Mouse (Mus musculus) common myeloid progenitor, adult 5-6 weeks (primary cell): ENCODE measurements at regions not wholly inside any gene's neighbourhood (a gene's known extent, or its start where the extent isn't known, plus 50 kb on each side); places are given as distances from the start of the nearest gene placed in this dataset.

ENCODE experiments used
- ATAC-seq: replicated peaks from 2 replicates; pipeline ENCODE4 v1.8.0; 2016; ENCODE audit warnings: low read depth, mild to moderate bottlenecking, moderate TSS enrichment, inconsistent platforms; ENCODE audit not compliant: poor library complexity, severe bottlenecking

DNA sequence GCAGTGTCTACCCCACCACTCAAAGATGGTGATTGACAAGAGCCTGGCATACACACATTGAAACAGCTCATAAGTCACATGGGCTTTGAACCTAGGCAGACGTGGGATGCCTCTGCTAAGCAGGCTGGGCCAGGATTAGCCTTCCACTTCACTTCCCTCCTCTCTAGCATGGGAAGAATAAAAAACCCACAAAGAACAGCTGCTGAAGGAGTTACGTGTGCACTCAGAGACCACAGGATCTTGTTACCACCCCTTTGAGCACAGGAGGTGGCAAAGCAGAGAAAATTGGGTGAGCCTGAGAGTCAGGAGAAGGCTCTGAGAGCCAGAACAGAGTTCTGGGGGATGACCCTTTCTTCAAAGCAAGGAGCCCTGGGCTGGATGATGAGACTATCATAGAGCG is 89.6 kb upstream of the Irs2 start:
- peak; percentile 52 for ATAC-seq

DNA sequence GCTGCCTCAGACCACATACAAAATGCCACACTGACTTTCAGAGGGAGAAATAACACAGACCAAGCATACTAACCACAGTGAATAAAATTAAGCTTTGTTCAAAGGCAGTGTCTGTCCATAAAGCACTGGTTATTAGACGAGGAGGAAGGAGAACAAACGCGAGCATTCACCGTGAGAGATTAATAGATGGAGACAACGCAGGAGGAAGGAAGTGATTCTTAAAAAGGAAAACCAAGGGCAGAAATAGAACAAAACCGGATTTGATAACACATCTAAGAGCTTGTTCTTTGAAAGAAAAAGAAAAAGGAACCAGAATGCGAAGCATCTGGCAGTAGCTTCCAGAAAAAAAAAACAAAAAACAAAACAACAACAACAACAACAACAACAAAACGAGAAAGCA is 86.3 kb upstream of the Irs2 start:
- 0 out of 2 replicates have a peak, but pooled peaks have one; percentile 5 for ATAC-seq

DNA sequence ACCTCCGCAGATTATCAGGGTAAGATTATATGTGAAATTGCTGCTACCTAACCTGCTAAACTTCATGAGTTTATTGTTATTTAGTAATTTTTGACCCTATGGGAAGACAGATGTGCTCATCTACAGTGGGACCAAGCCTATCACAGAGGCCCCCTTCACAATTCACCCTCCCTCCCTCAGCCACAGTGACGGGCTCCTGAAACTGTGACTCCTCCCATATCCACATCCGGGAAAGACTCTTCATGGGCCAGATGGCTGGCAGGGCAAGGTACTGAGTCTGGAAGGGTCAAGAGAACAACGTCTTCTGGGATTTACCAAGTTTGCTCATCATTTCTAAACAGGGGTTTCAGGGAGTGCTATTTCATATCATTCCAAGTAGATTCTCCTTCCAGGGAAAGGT is 84.1 kb upstream of the Irs2 start:
- peak; percentile 45 for ATAC-seq

DNA sequence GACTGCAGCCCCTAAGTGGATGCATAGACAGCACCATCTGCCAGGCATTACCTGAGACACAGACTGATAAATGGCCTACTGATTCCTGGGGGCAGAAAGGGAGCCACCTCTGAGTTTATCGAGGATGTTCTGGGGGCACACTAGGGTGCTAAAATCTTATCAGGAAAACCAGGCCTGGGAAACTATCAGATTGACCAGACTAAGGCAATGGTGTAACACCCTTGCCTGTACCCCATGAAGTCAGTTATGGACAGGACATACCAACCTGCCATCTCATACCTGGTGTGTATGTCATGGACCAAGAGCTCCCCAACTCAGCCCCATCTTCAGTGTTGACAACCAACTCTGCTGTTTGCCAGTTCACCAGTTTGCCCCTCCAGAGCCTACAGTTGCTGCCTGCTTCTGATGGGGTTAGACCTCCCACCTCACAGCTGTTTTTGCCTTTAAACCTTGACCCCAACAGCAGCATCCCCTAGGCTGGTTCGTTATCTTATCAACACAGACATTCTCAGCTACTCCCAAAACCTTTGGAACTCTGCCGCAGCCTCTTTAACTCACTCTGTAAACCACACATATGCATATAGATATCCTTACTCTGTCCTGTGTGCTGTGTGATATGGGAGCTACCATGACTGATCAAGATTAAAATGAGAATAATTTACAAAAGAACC is 83.6 kb upstream of the Irs2 start:
- ATAC-seq, result peak; percentile 57

DNA sequence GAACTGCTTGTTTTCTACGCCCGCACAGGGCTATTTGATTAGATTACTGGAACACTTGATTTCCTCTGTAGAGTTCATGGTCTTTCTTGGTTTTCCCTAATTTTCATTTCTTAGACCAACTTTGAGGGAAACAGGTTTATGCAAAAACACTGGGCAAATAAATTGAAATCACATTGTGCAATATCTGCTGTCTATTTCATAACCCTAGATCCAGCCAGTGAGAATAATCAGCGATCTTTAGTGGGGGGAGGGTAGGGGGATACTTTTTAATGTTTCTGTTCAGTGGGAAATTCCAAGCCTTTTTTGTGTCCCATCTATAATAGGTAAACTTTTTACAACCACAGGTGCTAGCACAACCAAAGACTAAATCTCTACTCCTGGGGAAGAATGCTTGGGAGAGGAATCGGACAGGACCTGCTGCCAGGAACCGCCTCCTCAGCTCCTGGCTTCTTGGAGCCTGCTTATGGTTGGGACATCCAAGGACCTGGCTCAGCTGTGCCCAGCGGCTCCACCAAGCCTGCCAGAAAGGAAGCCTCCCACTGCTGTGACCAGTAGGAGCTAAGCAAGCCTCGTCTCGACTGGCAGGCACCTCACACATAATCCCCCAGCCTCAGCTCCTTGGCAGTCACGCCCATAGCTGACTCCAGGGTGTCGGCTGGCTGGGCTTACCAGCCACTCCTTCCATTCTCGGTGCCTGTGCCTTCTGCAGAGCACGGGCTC is 80.8 kb upstream of the Irs2 start:
- no peak for ATAC-seq

DNA sequence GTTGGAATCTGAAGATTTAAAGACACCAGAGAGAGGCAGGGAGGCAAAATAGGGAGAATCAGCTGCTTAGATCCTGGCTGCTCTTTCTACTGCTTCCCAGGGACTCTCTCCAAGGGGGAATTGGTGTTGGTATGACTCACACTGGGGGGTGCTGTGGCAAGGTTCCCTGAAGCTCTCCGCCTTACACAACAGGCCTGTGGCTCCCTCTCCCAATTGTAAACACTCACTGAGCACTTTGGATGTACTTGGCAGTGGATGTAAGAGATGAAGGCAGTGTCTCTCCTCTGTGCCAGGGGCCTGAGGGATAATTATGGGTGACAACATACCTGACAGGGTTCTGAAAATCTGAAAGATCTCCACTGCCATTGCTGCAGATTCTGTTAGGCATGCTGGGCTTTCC is 77.0 kb upstream of the Irs2 start:
- no peak for ATAC-seq

DNA sequence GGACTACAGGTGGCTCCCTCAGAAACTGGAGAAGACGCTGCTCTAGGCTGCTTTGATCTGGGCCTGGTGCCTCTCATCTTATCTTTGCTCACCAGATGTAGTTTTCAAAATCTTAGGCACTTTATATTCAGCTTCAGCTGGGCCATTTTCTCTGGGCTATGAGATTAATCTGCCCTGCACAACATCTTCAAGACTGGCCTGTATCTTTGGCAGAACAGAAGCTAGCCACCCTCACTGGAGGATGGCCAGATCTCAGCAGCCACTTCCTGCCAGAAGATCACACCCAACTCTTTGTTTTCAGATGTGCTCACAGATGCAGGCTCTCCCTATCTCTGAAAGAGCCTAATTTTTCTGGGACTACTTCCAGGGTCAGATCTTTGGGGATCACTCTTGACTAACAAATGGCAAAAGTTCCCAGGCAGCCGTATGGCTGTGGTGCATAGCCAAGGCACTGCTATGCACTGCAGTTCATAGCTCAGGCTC is 75.8 kb upstream of the Irs2 start:
- ATAC-seq, result peak; percentile 92

DNA sequence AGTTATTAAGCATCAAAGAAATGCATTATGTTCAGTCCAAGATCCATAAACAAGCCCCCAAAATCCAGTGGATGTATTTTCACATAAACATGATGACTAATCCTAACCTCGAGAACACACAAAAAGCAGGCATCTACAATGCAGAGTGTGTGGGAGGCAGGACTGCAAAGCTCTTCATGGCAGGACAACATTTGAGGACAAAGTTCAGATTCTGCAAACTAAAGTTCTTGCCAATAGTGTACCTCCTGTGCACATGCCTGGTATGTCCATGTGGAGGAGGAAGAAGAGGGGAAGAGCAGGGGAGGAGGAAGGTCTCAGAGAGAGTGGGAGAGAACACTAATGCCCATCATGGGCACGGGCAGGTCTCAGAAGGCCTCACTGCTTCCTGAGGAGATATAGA is 72.6 kb upstream of the Irs2 start:
- no peak for ATAC-seq

DNA sequence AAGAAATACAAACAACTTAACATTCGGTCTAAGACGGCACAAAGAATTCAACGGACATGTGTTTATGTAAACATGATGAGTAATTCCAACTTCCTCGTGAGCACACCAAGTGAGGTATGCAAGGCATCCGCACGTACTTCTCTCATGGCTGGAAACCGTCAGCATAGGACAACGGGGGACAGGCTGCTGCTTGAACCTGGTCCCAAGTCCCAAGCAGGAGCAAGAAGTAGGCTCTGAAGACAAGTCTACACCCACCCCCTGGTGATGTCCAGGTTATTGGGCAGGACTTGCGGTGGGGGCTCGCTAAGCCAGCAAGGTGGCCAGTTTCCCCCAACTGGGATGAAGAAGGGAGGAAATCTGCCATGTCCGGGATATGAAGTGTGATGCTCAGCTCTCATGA is 71.5 kb upstream of the Irs2 start:
- ATAC-seq, result no peak

DNA sequence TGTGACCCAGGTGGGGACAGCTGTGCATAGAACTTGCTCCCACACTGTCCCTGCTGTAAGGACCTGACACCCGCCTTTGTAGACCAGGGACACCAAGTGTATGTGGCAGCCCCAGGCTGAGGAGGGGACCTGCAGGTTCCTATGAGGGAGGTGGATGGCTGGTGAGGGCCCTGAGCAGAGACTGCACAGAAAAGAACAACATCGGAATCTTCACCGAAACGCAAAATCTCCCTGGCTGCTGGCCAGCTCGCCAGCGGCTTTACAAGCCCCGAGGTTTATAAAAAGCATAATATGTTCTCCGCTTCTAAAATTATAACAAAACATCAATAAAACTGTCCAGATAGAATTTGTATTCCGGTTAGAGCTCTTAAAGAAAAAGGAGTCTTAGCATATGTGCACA is 68.9 kb upstream of the Irs2 start:
- ATAC-seq, result no peak

DNA sequence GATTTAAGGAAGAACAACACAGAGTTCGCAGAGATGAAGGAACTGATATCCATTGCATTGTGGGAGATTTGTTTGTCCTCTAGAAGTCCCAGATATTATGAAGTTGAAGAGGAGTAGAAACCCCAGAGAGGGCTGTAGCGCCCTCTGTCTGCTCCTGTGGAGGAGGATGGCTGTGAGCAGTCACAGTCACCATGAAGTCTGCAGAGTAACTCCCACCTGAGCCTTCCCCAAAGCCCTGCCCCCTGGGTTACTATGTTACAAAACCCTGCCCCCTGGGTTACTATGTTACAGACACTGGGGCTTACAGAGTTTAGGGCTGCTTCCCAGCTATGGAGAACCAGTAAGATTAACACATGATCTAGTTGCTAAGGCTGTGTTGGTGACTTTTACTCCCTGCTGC is 62.9 kb upstream of the Irs2 start:
- ATAC-seq, result peak; percentile 29; the same call in 1 of the 2 replicates

DNA sequence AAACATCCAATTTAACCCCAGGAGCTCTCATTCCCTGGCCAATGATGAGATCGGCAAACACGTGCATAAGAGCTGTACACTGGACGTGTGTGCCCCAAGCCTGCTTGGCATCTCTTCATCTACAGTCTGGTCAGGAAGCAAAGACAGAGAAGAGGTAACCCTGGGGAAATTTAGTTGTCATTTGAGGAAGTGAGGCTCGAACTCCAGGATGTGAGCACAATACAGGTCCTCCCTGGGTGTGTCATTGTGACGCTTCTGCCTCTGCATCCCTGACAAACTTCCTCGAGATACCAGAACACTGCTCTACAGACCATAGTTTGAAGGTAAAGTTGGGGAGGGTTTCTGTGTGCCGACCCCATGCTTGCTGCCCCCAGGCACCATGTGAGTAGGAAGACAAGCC is 59.2 kb upstream of the Irs2 start:
- ATAC-seq, result peak; percentile 13; the same call in 1 of the 2 replicates

DNA sequence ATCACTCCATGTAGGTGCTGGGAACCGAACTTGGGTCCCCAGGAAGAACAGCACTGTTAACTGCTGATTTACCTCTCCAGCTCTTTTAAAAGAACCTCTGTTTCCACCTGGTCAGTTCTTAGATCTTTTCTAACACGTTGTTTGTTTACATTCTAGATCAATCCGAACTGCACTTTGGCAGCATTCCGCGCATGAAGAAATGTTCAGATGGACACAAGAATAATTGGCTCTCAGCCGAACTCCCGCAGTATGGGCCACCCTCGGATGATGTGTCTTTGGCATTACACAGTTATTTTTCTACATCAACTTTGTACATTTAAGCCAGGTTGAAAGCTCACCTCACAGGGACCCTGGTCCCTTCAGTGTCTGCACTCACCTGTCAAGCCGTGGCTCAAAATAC is 57.7 kb upstream of the Irs2 start:
- ATAC-seq, result no peak

DNA sequence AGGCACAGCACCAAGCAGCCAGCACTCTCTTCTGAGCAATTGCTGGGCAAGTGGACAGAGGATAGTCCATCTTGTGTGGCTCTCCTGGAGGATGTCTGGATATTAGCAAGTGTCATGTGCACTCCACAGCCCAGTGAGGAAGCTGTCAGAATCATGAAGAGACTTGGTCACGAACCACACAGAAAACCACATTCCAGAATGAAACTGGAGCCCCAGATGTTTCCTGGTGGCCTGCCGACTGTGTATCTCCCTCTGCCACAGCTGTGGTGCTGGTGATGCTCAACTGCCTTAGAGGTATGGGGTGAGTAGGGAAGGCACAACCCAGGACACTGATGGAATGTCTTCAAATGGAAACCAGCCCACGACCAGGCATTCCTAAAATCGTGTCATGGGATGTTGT is 57.0 kb upstream of the Irs2 start:
- peak; percentile 83 for ATAC-seq

DNA sequence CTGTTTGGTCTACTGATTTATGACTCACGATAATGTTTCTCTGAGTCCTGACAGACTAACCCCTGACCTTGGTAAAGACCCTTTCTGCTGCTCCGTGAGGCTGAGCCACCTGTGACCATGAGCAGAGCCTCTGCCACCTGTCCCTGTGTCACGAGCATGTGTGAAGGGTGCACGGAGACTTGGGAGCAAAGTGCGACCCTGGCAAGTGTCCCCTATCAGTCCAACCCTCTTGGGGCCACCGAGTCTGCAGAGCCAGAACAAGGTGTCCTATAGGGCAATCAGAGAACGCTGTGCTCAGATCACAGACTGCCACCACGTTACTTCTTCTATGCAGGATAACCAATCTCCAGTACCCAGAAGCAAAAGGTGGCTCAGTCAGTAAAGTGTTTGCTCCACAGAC is 54.8 kb upstream of the Irs2 start:
- ATAC-seq, result no peak

DNA sequence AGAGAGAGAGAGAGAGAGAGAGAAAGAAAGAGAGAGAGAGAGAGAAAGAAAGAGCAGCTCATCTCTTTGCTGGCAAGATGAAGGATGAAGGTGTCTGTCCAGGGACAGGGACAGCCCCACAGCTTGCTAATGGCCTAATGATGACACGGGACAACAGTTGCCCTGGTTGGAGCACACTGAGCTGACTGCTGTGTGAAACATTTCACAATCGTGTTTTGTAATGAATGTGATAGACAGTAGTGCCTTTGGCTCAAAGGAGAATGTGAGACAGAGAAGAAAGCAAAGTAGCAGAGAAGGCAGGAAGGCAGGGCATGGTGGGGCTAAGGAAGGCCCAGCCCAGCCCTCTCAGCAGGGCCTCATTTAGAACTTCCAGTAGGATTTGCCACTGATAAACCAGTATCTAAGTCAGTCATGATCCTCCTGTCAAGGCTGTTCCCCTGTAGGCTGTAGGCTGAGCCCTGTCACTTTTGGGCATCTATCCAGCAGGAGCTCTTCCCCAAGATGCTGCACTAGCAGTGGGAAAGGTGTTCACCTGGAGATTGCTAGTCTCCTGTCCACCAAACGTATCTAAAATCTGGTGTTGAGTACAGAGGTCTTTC is 54.2 kb upstream of the Irs2 start:
- ATAC-seq, result no peak

DNA sequence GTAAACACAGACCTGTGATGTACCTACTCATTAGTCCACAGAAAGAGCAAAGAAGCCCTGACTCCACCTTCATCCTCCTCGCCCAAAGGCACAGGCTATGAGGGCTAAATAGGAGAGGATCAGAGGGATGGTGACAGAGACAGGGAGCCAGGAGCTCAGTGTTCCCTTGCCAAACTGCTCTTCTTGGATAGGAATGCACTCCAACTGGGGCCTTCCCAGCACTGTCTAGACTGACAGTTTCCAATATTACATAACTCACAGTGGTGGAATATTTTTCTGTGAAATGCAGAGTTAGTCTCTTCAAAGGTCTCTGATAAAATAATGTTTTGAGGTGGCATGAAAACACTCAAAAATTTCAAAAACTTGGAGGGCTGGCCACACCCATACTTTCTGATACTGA is 53.5 kb upstream of the Irs2 start:
- no peak for ATAC-seq

DNA sequence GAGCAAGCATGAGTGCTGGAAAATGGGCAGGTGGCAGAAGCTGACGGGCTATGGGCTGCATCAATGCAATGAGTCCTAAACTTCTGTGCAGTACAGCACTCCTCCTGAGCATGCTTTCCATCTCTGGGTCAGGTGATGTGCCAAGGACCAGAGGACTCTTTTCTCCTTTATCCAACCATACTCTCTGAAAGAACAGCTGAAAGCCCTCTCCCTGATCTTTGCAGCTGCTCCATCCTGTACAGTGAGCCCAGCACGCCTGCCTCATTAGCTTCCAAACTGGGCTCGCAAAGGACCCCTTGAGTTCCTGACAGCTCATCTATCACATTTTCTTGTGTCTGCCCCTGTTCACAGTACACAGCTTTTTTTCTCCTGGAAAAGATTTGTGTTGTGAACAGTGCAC is 52.3 kb upstream of the Irs2 start:
- no peak for ATAC-seq

DNA sequence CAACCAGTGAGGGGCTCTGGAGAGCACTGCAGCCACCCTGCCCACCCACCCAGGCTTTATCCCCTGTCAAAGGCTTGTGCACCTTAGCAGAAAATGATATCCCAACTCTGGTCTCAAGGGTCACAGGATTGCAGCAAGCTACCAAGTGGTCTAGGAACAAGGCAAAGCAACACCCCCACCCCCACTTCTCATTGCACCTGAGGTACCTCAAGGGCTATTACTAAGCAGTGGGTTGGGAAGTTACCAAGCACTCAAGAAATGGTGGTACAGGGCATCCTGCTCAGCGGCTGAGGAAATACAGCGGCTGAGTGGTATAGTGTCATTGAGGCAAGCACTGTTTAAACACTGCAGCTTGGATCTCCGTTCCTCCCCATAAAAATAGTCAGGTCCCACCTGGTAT is 50.1 kb upstream of the Irs2 start:
- no peak for ATAC-seq
